Mouse (Mus musculus): ENCODE results near the gene Traf3.

GRCm38 (mm10) chr12:111284532-111284931, 118.4 kb downstream of the Traf3 start:
- TF ChIP-seq POLR2A (IDR thresholded peaks at IDR 0.05; ENCODE audit: extremely low read depth, insufficient read depth, low read length) (no peak), CTCF (IDR thresholded peaks at IDR 0.05; ENCODE audit: low read depth, low read length) (no peak)
